Comparison of ENCODE assay signal across 9 mouse cellular contexts in the genomic region with DNA sequence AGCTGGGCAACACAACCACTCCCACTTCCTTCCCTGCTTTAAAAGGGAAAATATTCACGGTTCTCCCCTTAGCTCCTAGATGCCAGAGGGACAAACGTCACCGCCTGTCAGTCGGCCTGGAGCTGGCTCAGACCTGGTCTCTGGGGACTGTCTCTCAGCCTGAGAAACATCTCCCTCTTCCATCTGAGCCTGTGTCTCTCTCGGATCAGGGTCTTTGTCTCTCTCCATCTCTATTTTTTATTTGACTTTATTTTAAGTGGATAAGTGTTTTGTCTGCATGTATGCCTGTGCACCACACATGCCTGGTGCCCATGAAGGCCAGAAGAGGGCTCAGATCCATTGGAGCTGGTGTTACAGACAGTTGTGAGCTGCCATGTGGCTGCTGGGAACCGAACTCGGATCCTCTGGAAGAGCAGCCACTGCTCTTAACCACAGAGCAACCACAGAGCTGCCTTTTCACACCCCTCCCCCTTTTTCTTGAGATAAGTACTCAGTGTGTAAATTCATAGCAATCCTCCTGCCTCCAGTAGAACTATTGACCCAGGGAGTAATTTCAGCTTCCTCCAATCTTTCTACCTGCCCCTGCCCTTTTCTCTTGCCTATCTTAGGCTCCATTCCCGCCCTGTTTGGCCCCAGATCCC. TPM values are rescaled to one million over a fixed set of nuclear protein-coding genes. Genes with fewer than 3 reads are reported as not detected.
A peak's percentile ranks its signal among the peaks of the same experiment; 100 is the strongest.
DNase-seq lines count a peak whose midpoint lies in the region; ATAC-seq lines count a peak whose summit lies in the region.
"Had no signal": no experiment of that assay in that cellular context is flagged by ENCODE, and none has a peak within 500 bp of the region (broad histone marks: within the 10 kb centered on the region; RNA-seq: fewer than 3 reads in every experiment).

No protein-coding gene starts in this region.

- DNase-seq in kidney, adult 9 months: no peak
- DNase-seq in embryo, embryonic 10.5 days (ENCODE audit: low spot score): peak; percentile 53
- no peak for DNase-seq in urinary bladder, postnatal 36 days (ENCODE audit: low spot score in 2 of 2)
- no peak for DNase-seq in layer of hippocampus, adult 11-12 months (ENCODE audit: low spot score)
- no peak for DNase-seq in T-cell, adult 2 months (ENCODE audit: low spot score)

- H3K27me3 ChIP-seq in kidney, embryonic 15.5 days: peaks cover 8% of the 10 kb centered on the region
- peaks cover 12% of the 10 kb centered on the region for H3K27me3 ChIP-seq in heart, embryonic 14.5 days (ENCODE audit: control insufficient read depth, insufficient read depth, low read length)
- no peaks in the 10 kb centered on the region for H3K27me3 ChIP-seq in lung, embryonic 16.5 days (ENCODE audit: control insufficient read depth, insufficient read depth, low read depth, low read length)
- H3K27me3 ChIP-seq: Patski had no signal

- H3K27ac ChIP-seq in kidney, embryonic 15.5 days: peak overlapping the region; percentile 79
- peak overlapping the region; percentile 46 to 75 for H3K27ac ChIP-seq in heart, embryonic 14.5 days (replicated peaks in 1 of 2; ENCODE audit: control insufficient read depth in 1 of 2, insufficient read depth in 1 of 2, low read depth in 2 of 2, low read length in 2 of 2)
- H3K27ac ChIP-seq in lung, embryonic 16.5 days (ENCODE audit: low read length): peak overlapping the region; percentile 85

- H3K4me1 ChIP-seq in kidney, embryonic 15.5 days: peaks cover 61% of the 10 kb centered on the region
- H3K4me1 ChIP-seq in heart, embryonic 14.5 days (ENCODE audit: control insufficient read depth in 2 of 2, insufficient read depth in 2 of 2, low read length in 2 of 2): peaks cover 14 to 20% of the 10 kb centered on the region in 2 experiments; a peak in 3 of 4 replicates
- H3K4me1 ChIP-seq in lung, embryonic 16.5 days (replicated peaks; ENCODE audit: control insufficient read depth, insufficient read depth, low read length): peaks cover 23% of the 10 kb centered on the region

- H3K4me2 ChIP-seq in kidney, embryonic 15.5 days: peak overlapping the region; percentile 96; the same call in 1 of the 2 replicates
- H3K4me2 ChIP-seq in heart, embryonic 14.5 days (ENCODE audit: low read length): peak overlapping the region; percentile 22
- peak overlapping the region; percentile 82 for H3K4me2 ChIP-seq in lung, embryonic 16.5 days (ENCODE audit: low read depth, low read length)

- 19% methylated on average over 8 of the region's 8 CpGs for whole genome bisulfite sequencing in kidney, embryonic 15.5 days
- 24% methylated on average over 8 of the region's 8 CpGs for WGBS in heart, embryonic 14.5 days
- WGBS in lung, embryonic 16.5 days: 11% methylated on average over 8 of the region's 8 CpGs

- H3K9me3 ChIP-seq in kidney, embryonic 15.5 days (replicated peaks): no peaks in the 10 kb centered on the region
- H3K9me3 ChIP-seq in heart, embryonic 14.5 days (ENCODE audit: control insufficient read depth, low read length): no peaks in the 10 kb centered on the region
- no peaks in the 10 kb centered on the region for H3K9me3 ChIP-seq in lung, embryonic 16.5 days (ENCODE audit: control insufficient read depth, low read length)

- no peak overlapping the region for H3K4me3 ChIP-seq in kidney, embryonic 15.5 days (replicated peaks)
- H3K4me3 ChIP-seq in heart, embryonic 14.5 days (ENCODE audit: control insufficient read depth in 1 of 2, insufficient read depth in 1 of 2, low read depth in 1 of 2, low read length in 2 of 2): no peak overlapping the region
- H3K4me3 ChIP-seq in lung, embryonic 16.5 days (ENCODE audit: low read length): peak overlapping the region; percentile 18; the same call in 1 of the 2 replicates

- no peaks in the 10 kb centered on the region for H3K36me3 ChIP-seq in kidney, embryonic 15.5 days
- H3K36me3 ChIP-seq in heart, embryonic 14.5 days (ENCODE audit: control insufficient read depth, insufficient read depth, low read length): no peaks in the 10 kb centered on the region
- H3K36me3 ChIP-seq in lung, embryonic 16.5 days (ENCODE audit: control insufficient read depth, insufficient read depth, low read length): no peaks in the 10 kb centered on the region; the same call in 1 of the 2 replicates

- ATAC-seq in kidney, embryonic 15.5 days (replicated peaks; ENCODE audit: low FRiP score): no peak
- ATAC-seq in heart, embryonic 14.5 days (ENCODE audit: insufficient number of reproducible peaks, insufficient read depth, low FRiP score, low read depth): no peak
- ATAC-seq in lung, embryonic 16.5 days (ENCODE audit: low read depth): no peak
- ATAC-seq: Patski had no signal

- H3K9ac ChIP-seq in kidney, embryonic 15.5 days: no peak overlapping the region
- no peak overlapping the region; the same call in 1 of the 2 replicates for H3K9ac ChIP-seq in heart, embryonic 14.5 days (ENCODE audit: low read length)
- peak overlapping the region; percentile 46 for H3K9ac ChIP-seq in lung, embryonic 16.5 days (ENCODE audit: low read length)

RNA-seq across cellular contexts. Expression of gene Ppp1r14a, which starts 3.5 kb away (rescaled TPM):
- polyA plus RNA-seq in kidney, embryonic 15.5 days (2015; fragmentation: Nextera tagmentation; extraction: Ambion mirVana): 21.0 and 23.7 TPM in 2 replicates
- 11.8 TPM in 2 replicates for polyA plus RNA-seq in heart, embryonic 14.5 days (2014; fragmentation: Nextera tagmentation; extraction: Ambion mirVana)
- polyA plus RNA-seq in lung, embryonic 16.5 days (2015; fragmentation: Nextera tagmentation; extraction: Ambion mirVana): 157 and 162 TPM in 2 replicates

RNA-seq across cellular contexts. Expression of gene Spint2, which starts 10.9 kb away (rescaled TPM):
- polyA plus RNA-seq in kidney, embryonic 15.5 days (2015; fragmentation: Nextera tagmentation; extraction: Ambion mirVana): 236 and 245 TPM in 2 replicates
- 93.5 and 98.5 TPM in 2 replicates for polyA plus RNA-seq in heart, embryonic 14.5 days (2014; fragmentation: Nextera tagmentation; extraction: Ambion mirVana)
- 309 and 317 TPM in 2 replicates for polyA plus RNA-seq in lung, embryonic 16.5 days (2015; fragmentation: Nextera tagmentation; extraction: Ambion mirVana)

RNA-seq across cellular contexts. Expression of gene Dpf1, which starts 11.2 kb away (rescaled TPM):
- 3.1 and 5.9 TPM in 2 replicates for polyA plus RNA-seq in kidney, embryonic 15.5 days (2015; fragmentation: Nextera tagmentation; extraction: Ambion mirVana)
- 0.54 and 1.5 TPM in 2 replicates for polyA plus RNA-seq in heart, embryonic 14.5 days (2014; fragmentation: Nextera tagmentation; extraction: Ambion mirVana)
- 8.1 and 8.7 TPM in 2 replicates for polyA plus RNA-seq in lung, embryonic 16.5 days (2015; fragmentation: Nextera tagmentation; extraction: Ambion mirVana)

RNA-seq across cellular contexts. Expression of gene 2200002D01Rik, which starts 44.3 kb away (rescaled TPM):
- polyA plus RNA-seq in kidney, embryonic 15.5 days (2015; fragmentation: Nextera tagmentation; extraction: Ambion mirVana): 7.6 and 11.2 TPM in 2 replicates
- polyA plus RNA-seq in heart, embryonic 14.5 days (2014; fragmentation: Nextera tagmentation; extraction: Ambion mirVana): 5.9 and 7.7 TPM in 2 replicates
- polyA plus RNA-seq in lung, embryonic 16.5 days (2015; fragmentation: Nextera tagmentation; extraction: Ambion mirVana): 21.9 and 32.5 TPM in 2 replicates

RNA-seq across cellular contexts. Expression of gene Yif1b, which starts 54.4 kb away (rescaled TPM):
- 122 and 123 TPM in 2 replicates for polyA plus RNA-seq in kidney, embryonic 15.5 days (2015; fragmentation: Nextera tagmentation; extraction: Ambion mirVana)
- polyA plus RNA-seq in heart, embryonic 14.5 days (2014; fragmentation: Nextera tagmentation; extraction: Ambion mirVana): 105 and 114 TPM in 2 replicates
- polyA plus RNA-seq in lung, embryonic 16.5 days (2015; fragmentation: Nextera tagmentation; extraction: Ambion mirVana): 126 and 136 TPM in 2 replicates

Comparison
In these comparisons a context has a peak if more than half of its experiments do, and no peak if none do; other contexts are left out.
1. H3K4me2 ChIP-seq: peak in every context shown above with its lines; median percentile 96 in kidney, embryonic 15.5 days; 82 in lung, embryonic 16.5 days; 22 in heart, embryonic 14.5 days.